Mouse (Mus musculus): ENCODE data around the gene B3gnt2.

GRCm38 (mm10) chr11:22859301-22859632 lies 1.5 kb downstream of the B3gnt2 start:
- no peak; the same call in 1 of the 2 replicates for TF ChIP-seq CTCF (IDR thresholded peaks at IDR 0.05; ENCODE audit: extremely low read depth, insufficient read length, insufficient replicate concordance, low read depth, low read length)
- no peak for TF ChIP-seq POLR2A (IDR thresholded peaks at IDR 0.05; ENCODE audit: low read depth, low read length)

Data from small intestine, adult 2 months (tissue).